Mouse (Mus musculus) neural tube, embryonic 11.5 days (tissue): ENCODE data around the gene Ninj2. TPM values are rescaled to one million over a fixed set of nuclear protein-coding genes. Genes with fewer than 3 reads are reported as not detected.
A peak's percentile ranks its signal among the peaks of the same experiment; 100 is the strongest.

Source experiments
- ATAC-seq: fragments of 200-750 bp; cut with Nextera tagmentation; 2 replicates; pipeline ENCODE4 v1.8.0; 2017; ENCODE audit warnings: moderate number of reproducible peaks, mild to moderate bottlenecking, moderate TSS enrichment, moderate library complexity; ENCODE audit not compliant: insufficient read depth, low FRiP score, low TSS enrichment
- DNase-seq: peaks from one replicate; pipeline ENCODE4 v3.0.0-alpha.2; 2015; ENCODE audit warnings: low spot score
- H3K27ac ChIP-seq: fragments of 300-500 bp; sonication (generic); 2 replicates; pipeline ENCODE4 v1.5.1; 2014; ENCODE audit warnings: low read depth, mild to moderate bottlenecking, low read length
- H3K27me3 ChIP-seq: fragments of 300-500 bp; sonication (generic); 2 replicates; pipeline ENCODE4 v1.6.1; 2014; ENCODE audit warnings: mild to moderate bottlenecking, low read length, mixed read lengths; ENCODE audit not compliant: control insufficient read depth, insufficient read depth
- H3K36me3 ChIP-seq: fragments of 300-500 bp; sonication (generic); 2 replicates; pipeline ENCODE4 v1.6.1; 2014; ENCODE audit warnings: mild to moderate bottlenecking, low read length, moderate library complexity, mixed read lengths; ENCODE audit not compliant: control insufficient read depth, insufficient read depth
- H3K4me1 ChIP-seq: fragments of 300-500 bp; sonication (generic); 2 replicates; pipeline ENCODE4 v1.6.1; 2014; ENCODE audit warnings: low read length, mixed read lengths; ENCODE audit not compliant: control insufficient read depth, insufficient read depth
- H3K4me2 ChIP-seq: fragments of 300-500 bp; sonication (generic); 2 replicates; pipeline ENCODE4 v1.6.1; 2014; ENCODE audit warnings: low read depth, mild to moderate bottlenecking, moderate library complexity
- H3K4me3 ChIP-seq: fragments of 300-500 bp; sonication (generic); 2 replicates; pipeline ENCODE4 v1.5.1; 2014; ENCODE audit warnings: low read depth, low read length
- H3K9ac ChIP-seq: fragments of 300-500 bp; sonication (generic); 2 replicates; pipeline ENCODE4 v1.6.1; 2014; ENCODE audit warnings: mild to moderate bottlenecking, low read length
- H3K9me3 ChIP-seq: fragments of 300-500 bp; sonication (generic); 2 replicates; pipeline ENCODE4 v1.6.1; 2016; ENCODE audit warnings: low read length; ENCODE audit not compliant: control insufficient read depth
- WGBS: fragments of 180-500 bp; shearing (Covaris S2); extraction: QIAGEN DNeasy Blood & Tissue Kit; methylation state at CpG from one replicate; pipeline ENCODE4 v1.1.7; 2014; 5-methylcytosine and 5-hydroxymethylcytosine counted together
- polyA plus RNA-seq: library from polyadenylated mRNA; unstranded; fragments of >200 nt; fragmentation: Nextera tagmentation; extraction: Ambion mirVana; gene quantifications from 2 replicates; pipeline ENCODE4 v1.2.1, GENCODE M21; 2014

The Ninj2 gene
- polyA plus RNA-seq, 1 experiment from 2014 or later: not detected

DNA sequence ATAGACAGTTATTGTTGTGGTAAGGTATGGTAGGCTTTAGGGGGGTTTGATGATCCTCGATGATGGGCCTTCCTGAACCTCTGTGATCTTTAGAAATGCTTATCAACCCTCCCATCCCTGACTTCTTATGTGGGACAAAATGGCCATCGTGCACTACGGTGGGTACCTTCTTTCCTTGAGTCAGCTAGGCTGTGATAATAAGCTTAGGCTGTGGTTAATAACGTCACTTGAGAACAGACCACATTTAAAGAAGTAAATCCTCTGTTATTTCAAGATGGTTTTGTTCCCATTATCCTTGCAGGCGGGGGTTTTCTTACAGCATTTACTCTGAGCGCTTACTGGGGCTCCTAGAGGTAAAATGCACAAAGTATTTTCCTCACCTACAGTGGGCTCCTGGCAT is 8.8 kb downstream of the Ninj2 start:
- no peak for DNase-seq
- H3K9me3 ChIP-seq: no peaks in the 10 kb centered on the region
- no peak overlapping the region for H3K9ac ChIP-seq
- H3K36me3 ChIP-seq: no peaks in the 10 kb centered on the region
- no peak overlapping the region for H3K4me2 ChIP-seq
- H3K4me1 ChIP-seq: no peaks in the 10 kb centered on the region
- no peak overlapping the region for H3K27ac ChIP-seq
- no peaks in the 10 kb centered on the region for H3K27me3 ChIP-seq
- 92% methylated on average over 6 of the region's 6 CpGs for WGBS
- no peak for ATAC-seq
- no peak overlapping the region for H3K4me3 ChIP-seq

DNA sequence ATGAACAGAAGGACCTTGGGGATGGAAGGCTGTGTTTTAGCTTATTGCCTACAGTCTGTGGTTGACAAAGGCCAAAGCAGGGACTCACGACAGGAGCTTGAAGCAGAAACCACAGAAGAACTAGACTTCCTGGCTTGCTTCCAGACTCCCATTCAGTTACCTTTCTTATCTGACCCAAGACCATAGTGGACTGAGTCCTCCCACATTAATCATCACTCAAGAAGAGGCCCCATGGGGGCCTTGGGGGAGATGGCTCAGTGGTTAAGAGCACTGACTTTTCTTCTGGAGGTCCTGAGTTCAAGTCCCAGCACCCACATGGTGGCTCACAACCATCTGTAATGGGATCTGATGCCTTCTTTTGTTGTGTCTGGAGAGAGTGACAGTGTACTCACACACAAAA is 10.0 kb downstream of the Ninj2 start:
- no peaks in the 10 kb centered on the region for H3K27me3 ChIP-seq
- no peak for DNase-seq
- 79% methylated on average over 1 of the region's 1 CpGs for WGBS

DNA sequence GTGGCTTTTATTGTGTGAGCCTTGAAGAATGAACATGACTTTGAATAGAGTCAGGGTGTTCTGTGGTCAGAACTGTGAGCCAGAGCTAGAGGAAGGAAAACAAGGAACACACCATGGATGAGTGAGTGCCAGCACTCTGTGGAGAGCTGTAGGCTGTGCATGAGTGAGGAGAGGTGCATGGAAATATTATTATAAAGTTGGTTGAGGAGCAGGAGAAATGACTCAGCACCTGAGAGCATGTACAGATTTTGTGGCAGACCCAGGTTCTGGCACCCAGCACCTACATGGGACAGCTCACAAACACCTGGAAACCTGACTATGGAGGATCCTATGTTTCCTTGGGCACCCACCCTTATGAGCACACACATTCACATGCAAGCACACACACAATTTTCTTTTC is 11.9 kb downstream of the Ninj2 start:
- no peak overlapping the region for H3K27ac ChIP-seq
- no peak overlapping the region for H3K4me3 ChIP-seq
- no peaks in the 10 kb centered on the region for H3K9me3 ChIP-seq
- no peaks in the 10 kb centered on the region for H3K27me3 ChIP-seq
- ATAC-seq: no peak
- H3K36me3 ChIP-seq: no peaks in the 10 kb centered on the region
- DNase-seq: no peak
- H3K4me2 ChIP-seq: no peak overlapping the region
- no peak overlapping the region for H3K9ac ChIP-seq
- H3K4me1 ChIP-seq: no peaks in the 10 kb centered on the region

More for the DNA sequence above, 10.0 kb downstream of the Ninj2 start:
- Histone ChIP-seq H3K9me3 (no peaks in the 10 kb centered on the region), H3K27ac (no peak overlapping the region), H3K4me1 (no peaks in the 10 kb centered on the region), H3K9ac (no peak overlapping the region), H3K36me3 (no peaks in the 10 kb centered on the region), H3K4me2 (no peak overlapping the region), H3K4me3 (no peak overlapping the region)
- ATAC-seq: no peak

DNA sequence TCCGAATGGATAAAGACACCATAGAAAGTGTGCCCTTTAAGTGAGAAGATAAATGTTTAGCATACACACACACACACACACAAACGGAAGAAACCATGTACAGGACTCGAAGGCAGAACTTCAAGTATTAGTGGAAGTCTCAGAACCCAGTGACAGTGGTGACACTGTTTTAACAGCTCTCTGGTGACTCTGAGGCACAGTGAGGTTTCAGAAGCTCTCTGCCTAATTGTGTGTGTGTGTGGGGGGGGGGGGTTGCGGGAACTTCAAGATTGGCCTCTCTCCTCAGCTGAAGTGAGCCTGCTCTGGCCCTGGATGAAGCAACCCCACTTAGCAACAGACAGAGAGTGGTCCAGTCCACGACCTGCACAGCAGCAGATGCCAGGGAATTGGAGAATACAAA is 14.4 kb downstream of the Ninj2 start:
- Histone ChIP-seq H3K9me3 (no peaks in the 10 kb centered on the region), H3K27me3 (no peaks in the 10 kb centered on the region), H3K4me2 (no peak overlapping the region), H3K9ac (no peak overlapping the region), H3K36me3 (no peaks in the 10 kb centered on the region), H3K27ac (no peak overlapping the region), H3K4me1 (no peaks in the 10 kb centered on the region), H3K4me3 (no peak overlapping the region)
- DNase-seq (no peak), ATAC-seq (no peak)
- WGBS: 82% methylated on average over 5 of the region's 5 CpGs

DNA sequence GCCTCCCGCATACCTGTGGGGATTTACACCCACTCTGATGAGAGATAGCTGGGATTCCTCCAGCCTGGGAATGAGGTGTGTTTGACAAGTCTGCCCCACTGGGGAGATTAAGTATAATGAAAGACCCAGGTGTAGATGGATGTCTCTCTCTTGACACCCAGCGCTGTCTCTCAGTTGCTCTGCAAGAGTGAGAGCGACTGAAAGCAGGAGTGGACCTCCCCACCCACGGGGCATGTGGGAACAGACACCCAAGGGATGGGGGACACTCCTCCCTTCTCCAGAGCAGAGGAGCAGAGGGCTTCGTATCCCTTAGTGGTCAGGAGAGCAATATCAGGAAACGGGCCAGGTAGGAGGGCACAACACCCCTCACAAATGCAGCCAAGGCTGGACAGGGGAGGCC is 14.9 kb downstream of the Ninj2 start:
- H3K9me3 ChIP-seq: no peaks in the 10 kb centered on the region
- no peaks in the 10 kb centered on the region for H3K27me3 ChIP-seq
- H3K27ac ChIP-seq: no peak overlapping the region
- H3K36me3 ChIP-seq: no peaks in the 10 kb centered on the region
- no peaks in the 10 kb centered on the region for H3K4me1 ChIP-seq
- ATAC-seq: no peak
- WGBS: 73% methylated on average over 6 of the region's 6 CpGs
- H3K9ac ChIP-seq: no peak overlapping the region
- no peak for DNase-seq
- no peak overlapping the region for H3K4me3 ChIP-seq
- no peak overlapping the region for H3K4me2 ChIP-seq

DNA sequence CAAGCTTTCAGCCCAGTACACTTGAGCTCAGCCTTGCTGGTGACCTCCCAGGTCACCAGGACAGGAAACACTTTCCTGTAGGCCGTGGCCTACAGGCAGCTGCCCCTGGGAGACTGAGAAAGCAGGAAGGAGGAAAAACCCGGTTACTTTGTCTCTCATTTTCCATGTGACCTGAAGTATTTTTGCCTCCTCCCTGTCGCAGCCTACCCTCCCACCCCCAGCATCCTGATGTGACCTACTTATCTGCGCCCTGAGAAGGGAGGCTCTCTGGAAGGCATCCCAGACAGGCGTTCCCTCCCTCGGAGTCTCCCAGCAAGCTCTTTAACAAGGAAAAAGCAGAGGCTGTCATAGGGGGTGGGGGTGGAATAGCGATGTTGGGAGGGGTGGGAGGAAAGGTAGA is 16.0 kb downstream of the Ninj2 start:
- 40% methylated on average over 7 of the region's 7 CpGs for WGBS
- Histone ChIP-seq H3K4me2 (no peak overlapping the region), H3K4me1 (no peaks in the 10 kb centered on the region), H3K36me3 (no peaks in the 10 kb centered on the region), H3K9ac (no peak overlapping the region), H3K27ac (no peak overlapping the region), H3K4me3 (no peak overlapping the region), H3K9me3 (no peaks in the 10 kb centered on the region), H3K27me3 (no peaks in the 10 kb centered on the region)
- no peak for ATAC-seq
- peak; percentile 11 for DNase-seq

DNA sequence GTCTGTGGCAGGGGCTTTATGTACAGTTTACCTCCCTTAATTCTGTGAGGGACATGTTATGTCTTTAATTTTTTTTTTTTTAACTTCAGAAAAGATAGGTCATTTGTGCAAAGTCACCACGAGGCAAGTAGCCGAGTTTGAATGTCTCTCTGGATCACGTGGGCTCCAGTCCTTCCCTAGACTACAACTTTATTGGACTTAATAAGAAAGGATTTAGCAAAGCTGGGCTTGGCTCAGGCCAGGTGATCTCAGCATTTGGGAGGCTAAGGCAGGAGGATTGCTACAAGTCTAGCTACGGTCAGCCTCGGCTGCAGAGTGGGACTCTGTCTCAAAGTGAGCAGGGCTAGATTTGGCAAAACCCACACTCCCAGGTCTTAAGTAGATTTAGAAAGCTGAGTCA is 16.8 kb downstream of the Ninj2 start:
- Histone ChIP-seq H3K27ac (no peak overlapping the region), H3K4me2 (no peak overlapping the region), H3K4me1 (no peaks in the 10 kb centered on the region), H3K4me3 (no peak overlapping the region), H3K9me3 (no peaks in the 10 kb centered on the region), H3K9ac (no peak overlapping the region), H3K27me3 (no peaks in the 10 kb centered on the region), H3K36me3 (no peaks in the 10 kb centered on the region)
- DNase-seq (no peak), ATAC-seq (no peak)
- 90% methylated on average over 5 of the region's 5 CpGs for WGBS

DNA sequence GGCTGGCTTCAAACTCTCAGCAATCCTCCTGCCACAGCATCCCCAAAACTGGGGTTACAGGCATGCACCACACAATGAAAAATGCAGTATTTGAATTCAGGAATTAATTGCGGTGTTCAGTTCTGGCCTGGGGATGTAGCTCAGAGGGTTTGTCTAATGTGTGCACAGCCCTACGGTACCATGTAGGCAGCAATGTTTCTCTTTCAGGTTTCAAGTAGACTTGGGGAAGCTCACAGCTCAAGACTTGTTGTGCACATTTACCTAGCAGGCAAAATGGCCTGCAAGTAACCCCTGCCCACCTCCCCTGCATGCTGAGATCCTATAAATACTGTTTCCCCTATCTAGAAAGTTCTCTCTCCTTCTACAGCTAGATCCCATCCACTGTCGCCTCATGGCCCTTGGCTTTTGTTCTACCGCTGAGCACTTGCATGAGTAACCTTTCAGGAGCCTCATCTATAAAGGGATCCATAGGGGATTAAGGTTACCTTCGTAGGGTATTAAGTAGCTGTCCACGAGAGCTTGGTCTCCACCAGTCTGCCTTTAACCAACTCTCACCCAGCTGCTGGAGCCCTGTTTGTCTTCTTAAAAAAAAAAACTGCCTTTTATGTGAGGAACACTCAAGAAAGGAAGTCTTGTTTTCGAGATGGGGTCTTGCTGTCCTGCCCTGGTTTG is 17.7 kb downstream of the Ninj2 start:
- 83% methylated on average over 7 of the region's 7 CpGs for WGBS
- Histone ChIP-seq H3K27ac (no peak overlapping the region), H3K9me3 (no peaks in the 10 kb centered on the region), H3K4me2 (no peak overlapping the region), H3K4me3 (no peak overlapping the region), H3K4me1 (no peaks in the 10 kb centered on the region), H3K27me3 (no peaks in the 10 kb centered on the region), H3K36me3 (no peaks in the 10 kb centered on the region), H3K9ac (no peak overlapping the region)
- ATAC-seq (no peak), DNase-seq (no peak)

DNA sequence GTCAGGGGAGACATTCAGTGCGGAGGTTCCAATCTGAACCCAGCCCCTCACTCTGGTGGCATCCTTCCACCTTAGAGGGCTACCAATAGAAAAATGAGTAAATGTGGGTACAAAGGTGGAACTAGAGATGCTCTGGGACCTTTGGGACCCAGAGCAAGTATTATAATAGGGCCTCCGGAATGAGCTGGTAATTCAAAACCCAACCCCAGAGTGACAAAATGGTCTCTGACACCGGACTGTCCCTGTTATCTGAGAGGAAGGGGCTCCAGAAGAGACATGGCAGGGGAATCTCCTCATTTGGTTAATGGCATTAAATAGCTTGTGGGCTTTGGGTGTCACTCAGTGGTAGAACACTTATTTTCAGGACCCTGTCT is 18.2 kb downstream of the Ninj2 start:
- no peak overlapping the region for H3K9ac ChIP-seq
- H3K4me1 ChIP-seq: no peaks in the 10 kb centered on the region
- H3K4me3 ChIP-seq: no peak overlapping the region
- H3K4me2 ChIP-seq: no peak overlapping the region
- H3K36me3 ChIP-seq: no peaks in the 10 kb centered on the region
- no peak overlapping the region for H3K27ac ChIP-seq
- DNase-seq: no peak
- no peaks in the 10 kb centered on the region for H3K9me3 ChIP-seq
- 73% methylated on average over 3 of the region's 3 CpGs for WGBS
- no peak for ATAC-seq
- H3K27me3 ChIP-seq: no peaks in the 10 kb centered on the region
